Mouse (Mus musculus) heart, embryonic 16.5 days (tissue): ENCODE results near the gene Nemp2. TPM values are rescaled to one million over a fixed set of nuclear protein-coding genes. Genes with fewer than 3 reads are reported as not detected.

ENCODE experiments used
- ATAC-seq: fragments of 200-750 bp; cut with Nextera tagmentation; replicated peaks from 2 replicates; pipeline ENCODE4 v1.8.0; 2017; ENCODE audit warnings: moderate number of reproducible peaks; ENCODE audit not compliant: insufficient read depth, low FRiP score; ENCODE audit errors: extremely low read depth
- H3K27ac ChIP-seq: fragments of 300-500 bp; sonication (generic); 2 replicates; pipeline ENCODE4 v1.5.1; 2014; ENCODE audit warnings: mild to moderate bottlenecking, low read length, control low read depth, moderate library complexity
- H3K27me3 ChIP-seq: fragments of 300-500 bp; sonication (generic); 2 replicates; pipeline ENCODE4 v1.6.1; 2014; ENCODE audit warnings: low read length, mixed read lengths; ENCODE audit not compliant: control insufficient read depth, insufficient read depth
- H3K36me3 ChIP-seq: fragments of 300-500 bp; sonication (generic); 2 replicates; pipeline ENCODE4 v1.6.1; 2014; ENCODE audit not compliant: control insufficient read depth, insufficient read depth
- H3K4me1 ChIP-seq: fragments of 300-500 bp; sonication (generic); 2 replicates; pipeline ENCODE4 v1.6.1; 2014; ENCODE audit warnings: low read length, mixed read lengths; ENCODE audit not compliant: control insufficient read depth, insufficient read depth
- H3K4me2 ChIP-seq: fragments of 300-500 bp; sonication (generic); 2 replicates; pipeline ENCODE4 v1.6.1; 2014; ENCODE audit warnings: low read depth, mild to moderate bottlenecking, control low read depth, low read length
- H3K4me3 ChIP-seq: fragments of 300-500 bp; sonication (generic); 2 replicates; pipeline ENCODE4 v1.5.1; 2014; ENCODE audit warnings: mild to moderate bottlenecking, control low read depth, low read length
- H3K9ac ChIP-seq: fragments of 300-500 bp; sonication (generic); 2 replicates; pipeline ENCODE4 v1.6.1; 2014; ENCODE audit warnings: low read length, control low read depth
- H3K9me3 ChIP-seq: fragments of 300-500 bp; sonication (generic); replicated peaks from 2 replicates; pipeline ENCODE4 v1.6.1; 2016; ENCODE audit warnings: low read length; ENCODE audit not compliant: control insufficient read depth
- WGBS: fragments of 180-500 bp; shearing (Covaris S2); extraction: QIAGEN DNeasy Blood & Tissue Kit; methylation state at CpG from one replicate; pipeline ENCODE4 v1.1.7; 2014; 5-methylcytosine and 5-hydroxymethylcytosine counted together
- polyA plus RNA-seq: library from polyadenylated mRNA; unstranded; fragments of >200 nt; fragmentation: Nextera tagmentation; extraction: Ambion mirVana; gene quantifications from 2 replicates; pipeline ENCODE4 v1.2.1, GENCODE M21; 2015

Nemp2 gene
- polyA plus RNA-seq, 1 experiment from 2014 or later, result 5.7 TPM

DNA sequence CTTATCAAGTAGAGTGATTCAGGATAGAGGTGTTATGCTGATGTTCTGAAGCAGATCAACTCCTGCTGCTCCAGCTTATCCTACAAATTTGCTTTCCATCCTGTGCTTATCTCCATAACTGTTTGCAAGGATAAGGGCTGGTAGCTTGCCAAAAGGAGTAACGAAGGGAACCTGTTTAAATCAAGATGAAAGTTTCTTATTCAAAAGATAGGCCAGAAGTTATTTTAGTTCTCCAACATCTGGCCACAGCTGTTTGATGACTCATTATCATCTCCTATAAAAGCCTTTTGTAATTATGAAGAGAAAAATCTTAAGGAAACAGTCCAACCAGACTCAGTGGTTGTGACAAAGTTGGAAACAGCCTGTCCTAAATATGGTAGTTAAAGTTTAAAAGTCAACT is 12.3 kb upstream of the Nemp2 start:
- Histone ChIP-seq H3K4me1 (no peaks in the 10 kb centered on the region), H3K27ac (no peak overlapping the region), H3K36me3 (no peaks in the 10 kb centered on the region), H3K4me2 (no peak overlapping the region), H3K4me3 (no peak overlapping the region), H3K9ac (no peak overlapping the region), H3K27me3 (no peaks in the 10 kb centered on the region), H3K9me3 (0 out of 2 replicates have a peak, but pooled peaks cover 2% of the 10 kb centered on the region)
- WGBS, result 32% methylated on average over 1 of the region's 1 CpGs
- no peak for ATAC-seq

DNA sequence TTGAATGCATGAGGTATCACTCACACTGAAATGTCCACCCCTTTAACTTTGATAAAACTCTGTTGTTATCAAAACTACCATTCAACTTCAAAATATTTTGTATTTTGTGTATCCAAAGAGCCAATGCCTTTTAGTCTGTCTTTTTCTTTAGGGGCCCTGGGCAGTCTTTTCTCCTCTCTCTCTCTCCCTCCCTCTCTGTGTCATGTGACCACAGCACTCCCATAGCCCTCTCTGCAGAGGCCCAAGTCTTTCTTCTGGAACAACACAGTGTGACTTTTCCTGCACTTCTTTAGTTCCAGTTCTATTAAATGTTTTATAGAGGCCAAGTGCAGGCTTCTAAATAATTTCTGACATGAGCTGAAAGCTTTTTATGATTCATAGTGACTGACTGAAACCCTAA is 10.1 kb upstream of the Nemp2 start:
- no peak for ATAC-seq
- H3K27me3 ChIP-seq, result no peaks in the 10 kb centered on the region
- no peak overlapping the region for H3K4me2 ChIP-seq
- 0 out of 2 replicates have a peak, but pooled peaks cover 2% of the 10 kb centered on the region for H3K9me3 ChIP-seq
- no peak overlapping the region for H3K4me3 ChIP-seq
- H3K4me1 ChIP-seq, result no peaks in the 10 kb centered on the region
- H3K36me3 ChIP-seq, result no peaks in the 10 kb centered on the region
- no peak overlapping the region for H3K9ac ChIP-seq
- no peak overlapping the region for H3K27ac ChIP-seq

DNA sequence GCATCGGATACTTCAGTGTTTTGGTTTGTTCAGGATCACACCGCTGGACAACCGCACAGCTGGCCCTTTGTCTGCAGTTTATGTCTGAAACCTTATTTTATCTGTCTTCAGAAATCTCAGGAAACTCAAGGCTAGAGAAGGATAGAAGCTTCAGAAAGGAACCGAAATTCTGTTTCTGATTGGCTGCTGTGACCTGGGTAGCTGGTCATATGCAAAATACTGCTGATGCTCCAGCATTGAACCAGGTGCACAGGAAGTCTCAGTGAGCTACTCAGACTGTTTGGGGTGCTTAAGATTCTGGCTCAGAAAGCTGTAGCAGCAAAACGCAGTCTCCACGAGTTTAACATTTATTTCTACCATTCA is 415 bp downstream of the Nemp2 start:
- H3K4me1 ChIP-seq, result peaks cover 4% of the 10 kb centered on the region; the same call in 1 of the 2 replicates
- H3K9me3 ChIP-seq, result no peaks in the 10 kb centered on the region
- 0% methylated on average over 6 of the region's 6 CpGs for WGBS
- ATAC-seq, result peak; percentile 78
- H3K4me2 ChIP-seq, result peak overlapping the region; percentile 61
- H3K36me3 ChIP-seq, result no peaks in the 10 kb centered on the region
- H3K4me3 ChIP-seq, result peak overlapping the region; percentile 79
- peak overlapping the region; percentile 71 for H3K27ac ChIP-seq
- no peaks in the 10 kb centered on the region for H3K27me3 ChIP-seq
- H3K9ac ChIP-seq, result peak overlapping the region; percentile 83

DNA sequence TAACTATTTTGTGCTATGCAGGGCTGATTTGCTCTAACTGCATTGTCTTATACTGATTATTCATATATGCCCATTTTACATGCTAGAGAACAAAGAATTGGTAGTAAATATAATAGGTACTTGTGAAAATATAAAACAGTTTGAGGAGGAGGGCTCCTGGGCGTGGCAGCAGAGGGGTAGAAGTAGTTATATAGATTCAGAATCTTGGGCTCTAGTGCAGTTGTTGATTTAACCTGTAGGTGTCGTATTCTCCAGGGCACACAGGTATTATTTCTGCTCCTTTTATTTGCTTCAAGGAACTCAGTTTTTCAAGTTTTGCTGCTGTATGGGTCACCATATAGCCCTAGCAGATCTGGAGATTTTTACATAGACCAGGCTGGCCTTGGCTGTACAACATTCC is 1.1 kb downstream of the Nemp2 start:
- WGBS, result 84% methylated on average over 2 of the region's 2 CpGs
- H3K9ac ChIP-seq, result no peak overlapping the region; the same call in 1 of the 2 replicates
- peak overlapping the region; percentile 79; the same call in 1 of the 2 replicates for H3K4me3 ChIP-seq
- no peak for ATAC-seq
- peak overlapping the region; percentile 61 for H3K4me2 ChIP-seq
- no peaks in the 10 kb centered on the region for H3K9me3 ChIP-seq
- peaks cover 4% of the 10 kb centered on the region; the same call in 1 of the 2 replicates for H3K4me1 ChIP-seq
- H3K36me3 ChIP-seq, result no peaks in the 10 kb centered on the region
- H3K27ac ChIP-seq, result no peak overlapping the region
- no peaks in the 10 kb centered on the region for H3K27me3 ChIP-seq

DNA sequence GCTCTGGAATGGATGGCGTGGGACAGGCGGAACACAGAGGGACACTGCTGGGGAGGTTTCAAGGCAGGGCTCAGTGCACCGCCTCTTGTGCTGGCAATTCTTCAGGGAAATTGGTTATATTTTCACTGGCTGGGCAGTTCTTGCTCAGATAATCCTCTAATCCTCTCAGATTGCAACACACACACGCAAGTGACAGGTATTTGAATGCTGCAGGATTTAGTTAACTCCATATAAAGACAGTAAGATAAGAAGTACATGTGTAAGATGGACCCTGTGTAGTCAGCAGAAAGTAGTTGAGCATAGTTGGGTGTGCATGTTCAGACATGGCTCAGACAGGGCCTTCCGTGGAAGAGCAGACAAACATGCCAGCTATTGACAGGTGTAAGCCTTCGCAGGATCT is 3.7 kb downstream of the Nemp2 start:
- H3K27ac ChIP-seq, result no peak overlapping the region
- peaks cover 4% of the 10 kb centered on the region; the same call in 1 of the 2 replicates for H3K4me1 ChIP-seq
- 90% methylated on average over 6 of the region's 6 CpGs for WGBS
- no peak overlapping the region for H3K4me3 ChIP-seq
- no peaks in the 10 kb centered on the region for H3K27me3 ChIP-seq
- no peak for ATAC-seq
- H3K9ac ChIP-seq, result no peak overlapping the region
- H3K9me3 ChIP-seq, result no peaks in the 10 kb centered on the region
- H3K36me3 ChIP-seq, result no peaks in the 10 kb centered on the region; the same call in 1 of the 2 replicates
- no peak overlapping the region for H3K4me2 ChIP-seq

DNA sequence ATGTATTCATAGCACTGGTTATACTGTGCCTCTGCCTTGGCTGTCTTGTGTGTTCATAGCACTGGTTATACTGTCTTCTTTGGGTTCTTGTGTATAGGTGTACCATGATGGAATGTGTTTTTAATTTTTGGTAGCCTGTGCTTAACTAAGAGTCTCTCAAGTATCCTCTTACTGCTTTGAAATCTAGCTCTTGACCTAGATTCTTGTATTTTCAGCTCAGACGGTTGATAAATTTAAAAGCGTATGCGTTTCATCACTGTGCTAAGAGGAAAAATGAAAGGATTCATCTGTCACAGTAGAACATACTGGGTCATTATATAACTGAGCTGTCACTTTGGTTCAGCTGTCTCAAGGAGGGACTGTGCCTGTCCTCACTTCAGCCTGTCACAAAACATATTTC is 5.4 kb downstream of the Nemp2 start:
- no peaks in the 10 kb centered on the region; the same call in 1 of the 2 replicates for H3K36me3 ChIP-seq
- H3K9ac ChIP-seq, result no peak overlapping the region
- no peak for ATAC-seq
- H3K4me2 ChIP-seq, result no peak overlapping the region
- no peaks in the 10 kb centered on the region for H3K9me3 ChIP-seq
- H3K27me3 ChIP-seq, result no peaks in the 10 kb centered on the region
- peaks cover 4% of the 10 kb centered on the region; the same call in 1 of the 2 replicates for H3K4me1 ChIP-seq
- no peak overlapping the region for H3K27ac ChIP-seq
- H3K4me3 ChIP-seq, result no peak overlapping the region
- 83% methylated on average over 3 of the region's 3 CpGs for WGBS

DNA sequence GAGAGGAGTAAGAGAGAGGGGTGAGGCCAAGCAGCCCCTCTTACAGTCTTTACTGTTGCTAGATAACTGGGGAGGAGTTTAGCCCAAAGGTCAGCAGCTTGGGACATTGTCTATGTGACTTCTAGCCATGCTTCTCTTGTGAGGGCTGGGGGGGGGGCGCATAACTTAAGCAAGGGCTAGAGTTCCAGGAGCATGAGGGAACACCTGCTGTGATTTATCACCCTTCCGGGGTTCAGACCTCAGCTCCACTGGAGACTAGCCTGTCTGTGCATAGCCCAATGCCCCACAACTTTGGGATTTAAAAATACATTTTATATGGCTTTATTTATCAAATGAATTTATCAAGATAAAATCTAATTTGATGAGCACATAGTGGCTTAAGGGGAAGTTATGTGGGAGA is 7.6 kb downstream of the Nemp2 start:
- ATAC-seq, result no peak
- Histone ChIP-seq H3K4me1 (no peaks in the 10 kb centered on the region), H3K36me3 (no peaks in the 10 kb centered on the region; the same call in 1 of the 2 replicates), H3K9ac (no peak overlapping the region), H3K4me2 (no peak overlapping the region), H3K9me3 (no peaks in the 10 kb centered on the region), H3K27me3 (no peaks in the 10 kb centered on the region), H3K27ac (no peak overlapping the region), H3K4me3 (no peak overlapping the region)
- 80% methylated on average over 2 of the region's 2 CpGs for WGBS

DNA sequence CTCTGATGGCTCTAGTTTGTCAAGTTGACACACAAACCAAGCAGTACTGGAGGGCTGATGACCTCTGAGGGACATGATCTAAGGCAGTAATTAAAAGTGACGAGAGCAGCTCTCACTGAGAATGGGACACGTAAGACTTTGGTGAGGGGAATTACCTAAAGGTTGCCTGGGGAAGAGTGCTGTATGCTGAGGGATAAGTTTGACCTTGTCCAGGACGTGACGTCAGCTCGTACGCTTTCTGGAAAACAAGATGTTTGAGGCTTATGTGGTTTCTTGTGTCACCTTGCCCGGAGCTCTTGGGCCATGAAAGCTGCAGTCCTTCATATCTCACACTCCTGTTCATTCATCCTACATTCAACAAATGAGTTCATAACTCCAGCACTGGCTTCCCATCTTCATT is 8.6 kb downstream of the Nemp2 start:
- ATAC-seq, result no peak
- no peak overlapping the region for H3K4me3 ChIP-seq
- H3K27ac ChIP-seq, result no peak overlapping the region
- H3K27me3 ChIP-seq, result no peaks in the 10 kb centered on the region
- no peaks in the 10 kb centered on the region; the same call in 1 of the 2 replicates for H3K36me3 ChIP-seq
- H3K4me1 ChIP-seq, result no peaks in the 10 kb centered on the region
- 80% methylated on average over 7 of the region's 7 CpGs for WGBS
- no peak overlapping the region for H3K4me2 ChIP-seq
- H3K9ac ChIP-seq, result no peak overlapping the region
- no peaks in the 10 kb centered on the region for H3K9me3 ChIP-seq

DNA sequence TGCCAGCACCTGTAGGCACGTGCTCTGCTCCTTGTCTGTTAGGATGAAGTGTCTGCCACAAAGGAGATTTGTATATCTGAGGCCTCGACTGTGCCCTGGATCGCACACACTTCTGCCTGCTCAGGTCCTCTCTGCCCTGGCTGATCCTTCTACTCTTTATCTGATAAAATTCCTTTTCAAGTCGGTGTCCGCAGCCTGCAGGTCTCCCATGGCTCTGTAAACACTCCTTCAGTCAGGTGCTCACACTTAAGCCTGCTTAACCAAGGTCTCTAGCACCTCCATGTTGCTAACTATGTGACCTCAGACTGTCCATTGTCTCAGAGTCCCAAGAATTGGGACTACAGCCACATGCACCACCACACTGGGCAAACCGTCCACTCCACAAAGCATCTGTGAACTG is 9.8 kb downstream of the Nemp2 start:
- Histone ChIP-seq H3K27me3 (no peaks in the 10 kb centered on the region), H3K4me3 (no peak overlapping the region), H3K9ac (no peak overlapping the region), H3K9me3 (no peaks in the 10 kb centered on the region), H3K4me2 (no peak overlapping the region), H3K27ac (no peak overlapping the region), H3K36me3 (peaks cover 2% of the 10 kb centered on the region; the same call in 1 of the 2 replicates), H3K4me1 (no peaks in the 10 kb centered on the region)
- no peak for ATAC-seq
- WGBS, result 47% methylated on average over 6 of the region's 6 CpGs
